Mouse (Mus musculus): ENCODE measurements around the gene St3gal3. TPM values are rescaled to one million over a fixed set of nuclear protein-coding genes. Genes with fewer than 3 reads are reported as not detected.

St3gal3 gene
- total RNA-seq (2021) = 10 to 100 TPM; 43.3 to 45.3 TPM

- DNase-seq = peak; percentile 99
Measured at GRCm38 (mm10) chr4:118134485-118135365, at the start of gene St3gal3. Gene St3gal3, minus strand, starts transcription at chr4:118134914.

GRCm38 (mm10) chr4:118180301-118181080 is 45.8 kb upstream of the St3gal3 start:
- DNase-seq = no peak

- peak; percentile 92 to 93 for DNase-seq
Measured at GRCm38 (mm10) chr4:118179467-118180300, 45.0 kb upstream of the St3gal3 start, which contains the start of gene Kdm4a. Gene Kdm4a, minus strand, starts transcription at chr4:118180043.

GRCm38 (mm10) chr4:118178952-118179466 is 44.3 kb upstream of the St3gal3 start:
- no peak for DNase-seq

DNA sequence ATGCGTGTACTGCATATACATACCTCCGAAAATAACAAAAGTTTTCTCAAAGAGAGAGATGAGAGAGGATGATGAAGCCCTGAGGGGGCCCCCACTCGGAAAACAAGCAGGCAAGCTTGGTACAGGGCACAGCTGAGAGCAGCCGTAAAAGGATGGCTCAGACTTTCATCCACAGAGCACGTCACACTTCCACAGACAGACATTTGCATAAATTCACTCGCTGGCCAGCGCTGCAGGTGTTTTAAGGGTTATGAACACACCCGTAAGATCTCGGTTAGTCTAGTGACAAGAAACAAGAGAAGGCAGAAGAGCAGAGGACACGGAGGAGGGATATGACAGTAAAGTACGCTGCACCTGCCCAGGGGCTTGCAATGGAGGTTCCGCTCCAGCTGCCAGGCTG is 37.7 kb upstream of the St3gal3 start:
- no peak for DNase-seq

- no peak for DNase-seq
Measured at GRCm38 (mm10) chr4:118171006-118171405, 36.3 kb upstream of the St3gal3 start.

- no peak for DNase-seq
Measured at GRCm38 (mm10) chr4:118162123-118162522, 27.4 kb upstream of the St3gal3 start.

- DNase-seq = no peak
Measured at GRCm38 (mm10) chr4:118157666-118158065, 23.0 kb upstream of the St3gal3 start.

GRCm38 (mm10) chr4:118156559-118156958 is 21.8 kb upstream of the St3gal3 start:
- peak; percentile 54 to 56 for DNase-seq

DNA sequence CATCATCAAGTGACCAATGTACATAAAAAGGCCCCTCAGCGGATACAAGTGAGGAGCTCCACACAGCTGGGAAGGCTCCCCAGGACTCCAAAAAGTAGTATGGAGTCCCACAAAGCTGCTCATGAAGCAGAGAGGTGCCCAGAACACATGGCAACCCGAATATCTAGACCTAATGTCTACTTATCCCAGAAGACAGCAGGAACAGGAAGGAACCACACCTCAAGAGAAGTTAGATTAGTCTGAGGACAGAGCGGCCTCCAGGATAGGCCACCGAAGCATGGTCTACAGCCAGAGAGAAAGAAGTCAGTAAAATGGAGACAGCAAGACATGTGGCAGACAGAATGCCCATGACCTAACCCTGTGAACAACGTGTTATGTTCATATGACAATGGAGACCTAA is 20.2 kb upstream of the St3gal3 start:
- DNase-seq = no peak

DNA sequence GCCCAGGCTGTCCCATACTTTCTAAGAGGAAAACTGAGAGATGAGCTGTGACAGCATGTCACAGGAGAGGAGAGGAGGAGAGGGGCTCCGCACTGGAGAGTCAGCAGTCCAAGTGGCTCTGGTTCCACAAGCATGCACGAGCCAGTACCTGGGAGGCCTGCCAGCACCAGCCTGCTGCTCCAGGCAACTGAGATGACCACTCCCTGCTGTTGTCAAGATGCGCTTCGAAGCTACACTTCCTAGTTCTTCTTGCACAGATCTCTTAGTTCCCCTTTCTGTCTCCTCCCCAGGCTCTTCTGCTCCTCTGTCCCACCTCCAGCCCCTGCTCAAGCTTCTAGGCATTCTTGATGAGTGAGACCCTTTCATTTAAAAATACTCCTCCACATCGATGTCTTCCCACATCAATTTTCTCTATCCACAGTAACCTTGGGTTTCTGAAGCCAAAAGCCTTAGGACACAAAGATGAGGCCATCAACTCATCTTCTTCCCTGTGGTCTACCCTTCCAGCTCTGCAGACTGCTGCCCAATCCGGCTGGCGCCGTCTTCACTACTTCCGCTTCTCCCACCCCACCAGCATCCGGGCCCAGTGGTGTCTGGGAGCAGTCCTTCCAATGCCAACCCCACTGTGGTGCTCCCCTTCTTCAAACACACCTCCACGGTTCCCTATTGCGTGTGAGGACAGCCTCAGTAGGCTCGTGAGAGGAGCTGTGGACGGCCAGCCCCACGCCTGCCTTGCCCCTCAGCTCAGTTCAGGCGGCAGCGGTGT is 17.5 kb upstream of the St3gal3 start:
- DNase-seq = peak in 1 of 2 experiments; percentile 26

DNA sequence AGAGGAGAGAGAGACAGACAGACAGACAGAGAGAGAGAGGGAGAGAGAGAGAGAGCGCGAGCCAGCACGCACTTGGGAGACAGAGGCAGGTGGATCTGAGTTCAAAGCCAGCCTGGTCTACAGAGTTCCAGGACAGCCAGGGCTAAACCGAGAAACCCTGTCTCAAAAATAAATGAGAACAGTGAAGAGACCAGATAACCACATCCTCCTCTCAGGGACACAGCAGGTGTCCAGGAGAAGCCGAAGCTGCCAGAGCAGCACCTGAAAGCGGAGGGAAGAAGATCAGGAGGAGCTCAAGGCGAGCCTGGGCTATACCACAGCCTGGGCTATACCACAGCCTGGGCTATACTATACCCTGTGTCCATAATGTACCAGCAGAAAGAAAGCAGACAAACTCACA is 16.1 kb upstream of the St3gal3 start:
- DNase-seq = no peak

GRCm38 (mm10) chr4:118149956-118150680 is 15.4 kb upstream of the St3gal3 start:
- no peak for DNase-seq

GRCm38 (mm10) chr4:118149055-118149576 is 14.4 kb upstream of the St3gal3 start:
- no peak for DNase-seq

- DNase-seq = no peak
Measured at GRCm38 (mm10) chr4:118148317-118148687, 13.6 kb upstream of the St3gal3 start.

GRCm38 (mm10) chr4:118147547-118148316 is 13.0 kb upstream of the St3gal3 start:
- peak; percentile 55 to 64 for DNase-seq

DNA sequence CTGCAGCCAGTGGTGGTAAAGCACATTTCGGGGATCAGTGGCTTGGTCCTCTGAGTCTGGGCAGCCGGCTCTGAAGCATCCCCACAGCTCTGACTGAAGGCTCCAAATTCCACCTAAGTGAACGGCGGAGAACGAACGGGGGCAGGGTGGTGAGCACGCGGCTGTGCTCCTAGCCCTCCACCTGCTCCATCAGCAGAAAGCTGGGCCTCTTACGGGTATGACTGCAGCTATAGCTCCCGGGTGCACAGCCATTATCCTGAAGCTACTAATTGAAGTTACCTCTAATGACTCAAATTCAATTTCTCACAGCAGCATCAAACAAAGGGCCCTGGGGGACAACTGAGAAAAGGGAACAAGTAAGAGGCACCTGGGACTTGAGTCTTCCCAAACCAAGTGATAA is 12.4 kb upstream of the St3gal3 start:
- no peak for DNase-seq

GRCm38 (mm10) chr4:118144324-118144723 is 9.6 kb upstream of the St3gal3 start:
- DNase-seq = no peak

- DNase-seq = no peak
Measured at GRCm38 (mm10) chr4:118143679-118144078, 9.0 kb upstream of the St3gal3 start.

GRCm38 (mm10) chr4:118141511-118141910 is 6.8 kb upstream of the St3gal3 start:
- DNase-seq = no peak

Measured in layer of hippocampus, postnatal 36 days (tissue).